Mouse (Mus musculus) hindbrain, postnatal 0 days (tissue): ENCODE data around the gene Kif6. TPM values are rescaled to one million over a fixed set of nuclear protein-coding genes. Genes with fewer than 3 reads are reported as not detected.
A peak's percentile ranks its signal among the peaks of the same experiment; 100 is the strongest.

ENCODE experiments used
- ATAC-seq: fragments of 200-750 bp; cut with Nextera tagmentation; 2 replicates; pipeline ENCODE4 v1.8.0; 2017; ENCODE audit warnings: mild to moderate bottlenecking, moderate TSS enrichment, moderate library complexity
- DNase-seq: peaks from one replicate; pipeline ENCODE4 v3.0.0-alpha.2; 2015; ENCODE audit warnings: low spot score
- H3K27ac ChIP-seq: fragments of 300-500 bp; sonication (generic); 2 replicates; pipeline ENCODE4 v1.5.1; 2014; ENCODE audit warnings: mild to moderate bottlenecking
- H3K27me3 ChIP-seq: fragments of 300-500 bp; sonication (generic); 2 replicates; pipeline ENCODE4 v1.6.1; 2014; ENCODE audit warnings: low read length, mixed read lengths; ENCODE audit not compliant: insufficient read depth
- H3K36me3 ChIP-seq: fragments of 300-500 bp; sonication (generic); 2 replicates; pipeline ENCODE4 v1.6.1; 2014; ENCODE audit warnings: low read length, mixed read lengths; ENCODE audit not compliant: insufficient read depth
- H3K4me1 ChIP-seq: fragments of 300-500 bp; sonication (generic); 2 replicates; pipeline ENCODE4 v1.6.1; 2014; ENCODE audit warnings: antibody characterized with exemption, low read length, mixed read lengths; ENCODE audit not compliant: insufficient read depth
- H3K4me2 ChIP-seq: fragments of 300-500 bp; sonication (generic); 2 replicates; pipeline ENCODE4 v1.6.1; 2014; ENCODE audit warnings: low read depth, mild to moderate bottlenecking, low read length, moderate library complexity, mixed read lengths
- H3K4me3 ChIP-seq: fragments of 300-500 bp; sonication (generic); 2 replicates; pipeline ENCODE4 v1.5.1; 2014; ENCODE audit warnings: low read length
- H3K9ac ChIP-seq: fragments of 300-500 bp; sonication (generic); replicated peaks from 2 replicates; pipeline ENCODE4 v1.6.1; 2014; ENCODE audit warnings: mild to moderate bottlenecking, low read length, moderate library complexity, mixed read lengths
- H3K9me3 ChIP-seq: fragments of 300-500 bp; sonication (generic); 2 replicates; pipeline ENCODE4 v1.6.1; 2016; ENCODE audit warnings: low read length, mixed read lengths
- CTCF ChIP-seq: IDR thresholded peaks from 2 replicates; pipeline ENCODE4 v1.5.1; 2016; ENCODE audit warnings: antibody characterized with exemption, control low read depth, low read depth
- WGBS: fragments of 180-500 bp; shearing (Covaris S2); extraction: QIAGEN DNeasy Blood & Tissue Kit; methylation state at CpG from one replicate; pipeline ENCODE4 v1.1.7; 2014; 5-methylcytosine and 5-hydroxymethylcytosine counted together
- polyA plus RNA-seq: library from polyadenylated mRNA; unstranded; fragments of >200 nt; fragmentation: Nextera tagmentation; extraction: Ambion mirVana; gene quantifications from 2 replicates; pipeline ENCODE4 v1.2.1, GENCODE M21; 2015
- total RNA-seq: library from RNA; depleted of rRNA; stranded (reverse); fragments of >200 nt; gene quantifications from 2 replicates; pipeline ENCODE4 v1.2.3, GENCODE M21; 2014

Kif6 gene
- total and polyA plus RNA-seq, 2 experiments from 2014 or later: 1.5 to 2.6 TPM

DNA sequence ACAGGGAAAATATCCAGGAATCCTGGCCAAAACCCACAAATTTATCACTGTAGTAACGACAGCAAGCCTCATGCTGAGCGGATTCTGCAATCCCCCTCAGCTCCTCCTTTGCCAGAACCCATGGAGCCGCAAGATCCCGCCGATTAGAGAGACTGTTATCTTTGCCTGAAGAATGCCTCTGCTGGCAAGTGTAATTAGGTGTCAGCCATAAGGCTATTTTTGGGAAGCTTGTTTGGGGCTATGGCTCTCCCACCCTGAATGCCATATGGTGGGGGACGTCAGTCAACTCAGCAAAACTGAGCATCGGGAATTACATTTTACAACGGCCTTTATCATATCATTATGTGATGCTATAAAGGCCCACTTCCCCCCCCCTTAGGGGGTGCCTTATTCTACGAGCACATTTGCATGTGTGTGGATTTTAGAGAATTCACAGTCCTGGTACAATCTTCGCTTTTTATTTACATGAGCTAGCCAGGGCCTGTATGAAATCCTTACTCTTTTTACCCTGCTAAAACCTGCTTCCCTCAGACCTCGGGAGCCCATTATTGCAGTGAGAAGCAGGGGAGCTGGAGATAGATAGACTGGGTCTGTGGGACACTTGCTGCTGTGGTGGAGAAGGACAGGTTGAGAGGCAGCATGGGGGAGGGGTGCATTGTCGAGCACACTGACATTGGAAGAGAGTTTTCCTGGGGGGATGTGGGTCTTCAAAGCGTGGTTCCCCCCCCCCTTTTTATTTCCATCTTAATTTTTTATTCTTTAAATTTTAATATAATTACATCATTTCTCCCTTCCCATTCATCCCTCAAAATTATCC lies 252.6 kb downstream of the Kif6 start:
- DNase-seq: peak; percentile 71
- H3K27ac ChIP-seq: peak overlapping the region; percentile 8; the same call in 1 of the 2 replicates
- 19% methylated on average over 13 of the region's 13 CpGs for WGBS
- H3K9ac ChIP-seq: no peak overlapping the region
- ATAC-seq: 0 out of 2 replicates have a peak, but pooled peaks have one; percentile 10
- no peak overlapping the region for H3K4me2 ChIP-seq
- H3K36me3 ChIP-seq: no peaks in the 10 kb centered on the region
- H3K4me3 ChIP-seq: no peak overlapping the region
- H3K9me3 ChIP-seq: no peaks in the 10 kb centered on the region
- 0 out of 2 replicates have a peak, but pooled peaks have one; percentile 16 for TF ChIP-seq CTCF
- no peaks in the 10 kb centered on the region for H3K27me3 ChIP-seq
- peaks cover 16% of the 10 kb centered on the region for H3K4me1 ChIP-seq

DNA sequence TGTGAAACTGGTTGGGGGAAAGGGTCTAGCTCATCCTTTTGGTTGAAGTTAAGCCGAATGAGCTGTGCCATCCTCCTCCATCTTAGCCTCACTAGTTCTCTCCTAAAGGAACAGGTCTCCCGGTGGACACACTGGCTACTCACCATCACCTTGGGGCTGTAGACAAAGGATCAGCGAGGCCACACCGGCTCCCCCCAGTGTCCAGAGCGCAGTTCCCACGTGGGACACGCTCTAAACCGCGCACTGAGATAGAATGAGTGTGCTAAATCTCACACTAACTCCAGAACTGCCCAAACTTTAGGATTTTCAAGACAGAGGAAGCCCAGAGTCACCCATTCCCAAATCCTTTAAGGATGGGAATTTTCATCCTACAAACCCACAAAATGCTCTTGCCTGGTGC lies 254.3 kb downstream of the Kif6 start:
- no peak for TF ChIP-seq CTCF
- Histone ChIP-seq H3K9me3 (no peaks in the 10 kb centered on the region), H3K36me3 (no peaks in the 10 kb centered on the region), H3K4me1 (peaks cover 8% of the 10 kb centered on the region; the same call in 1 of the 2 replicates), H3K4me3 (no peak overlapping the region), H3K9ac (no peak overlapping the region), H3K4me2 (no peak overlapping the region), H3K27ac (no peak overlapping the region), H3K27me3 (no peaks in the 10 kb centered on the region)
- WGBS: 83% methylated on average over 9 of the region's 9 CpGs
- DNase-seq (no peak), ATAC-seq (no peak)

DNA sequence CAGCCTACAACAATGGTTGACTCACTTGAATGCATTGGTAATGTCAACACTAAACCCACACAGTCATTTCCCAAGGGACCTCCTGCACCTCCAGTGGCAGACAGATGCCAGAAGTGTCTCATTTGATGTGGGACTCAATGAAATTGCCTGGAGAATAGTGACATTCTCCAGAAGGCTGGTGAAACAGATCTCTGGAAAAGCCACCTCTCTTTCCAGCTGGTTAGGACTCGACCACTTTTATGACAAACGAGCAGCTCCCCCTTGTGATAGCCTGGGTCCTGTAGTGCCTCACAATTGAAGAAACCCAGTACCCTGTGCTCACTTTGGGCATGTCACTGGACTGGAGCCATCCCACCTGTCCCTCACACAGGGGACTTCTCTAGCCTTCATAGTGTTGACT lies 257.4 kb downstream of the Kif6 start:
- 30% methylated on average over 2 of the region's 2 CpGs for WGBS
- ATAC-seq (no peak; the same call in 1 of the 2 replicates), DNase-seq (peak; percentile 60)
- no peak overlapping the region for H3K27ac ChIP-seq
- no peak overlapping the region for H3K4me3 ChIP-seq
- no peaks in the 10 kb centered on the region for H3K9me3 ChIP-seq
- H3K27me3 ChIP-seq: no peaks in the 10 kb centered on the region
- TF ChIP-seq CTCF: peak; percentile 61
- peaks cover 5% of the 10 kb centered on the region; the same call in 1 of the 2 replicates for H3K4me1 ChIP-seq
- H3K9ac ChIP-seq: no peak overlapping the region
- no peaks in the 10 kb centered on the region for H3K36me3 ChIP-seq
- no peak overlapping the region for H3K4me2 ChIP-seq

DNA sequence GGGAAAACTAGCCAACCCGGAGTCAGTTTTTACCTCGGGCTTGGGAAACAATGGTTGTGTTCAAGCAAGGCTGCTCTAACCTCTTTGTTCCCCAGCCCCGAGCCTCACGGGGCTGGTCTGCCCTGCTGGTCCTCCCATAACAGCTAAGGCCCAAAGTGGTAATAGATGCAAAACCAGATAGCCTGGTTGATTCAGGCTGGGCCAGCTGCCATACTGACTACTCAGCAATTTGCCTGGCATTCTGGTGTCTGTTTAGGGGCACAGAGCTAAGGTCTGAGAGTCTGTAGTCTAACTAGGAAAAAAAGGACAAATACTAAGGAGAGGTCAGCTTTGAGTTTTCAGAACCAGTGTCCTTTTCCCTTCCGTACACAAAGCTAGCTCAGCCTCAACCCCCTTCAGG lies 259.8 kb downstream of the Kif6 start:
- DNase-seq (no peak), ATAC-seq (no peak)
- TF ChIP-seq CTCF: no peak
- Histone ChIP-seq H3K4me2 (no peak overlapping the region), H3K9ac (no peak overlapping the region), H3K4me3 (no peak overlapping the region), H3K4me1 (no peaks in the 10 kb centered on the region), H3K27ac (no peak overlapping the region), H3K36me3 (no peaks in the 10 kb centered on the region), H3K9me3 (no peaks in the 10 kb centered on the region), H3K27me3 (no peaks in the 10 kb centered on the region)
- 64% methylated on average over 5 of the region's 5 CpGs for WGBS

DNA sequence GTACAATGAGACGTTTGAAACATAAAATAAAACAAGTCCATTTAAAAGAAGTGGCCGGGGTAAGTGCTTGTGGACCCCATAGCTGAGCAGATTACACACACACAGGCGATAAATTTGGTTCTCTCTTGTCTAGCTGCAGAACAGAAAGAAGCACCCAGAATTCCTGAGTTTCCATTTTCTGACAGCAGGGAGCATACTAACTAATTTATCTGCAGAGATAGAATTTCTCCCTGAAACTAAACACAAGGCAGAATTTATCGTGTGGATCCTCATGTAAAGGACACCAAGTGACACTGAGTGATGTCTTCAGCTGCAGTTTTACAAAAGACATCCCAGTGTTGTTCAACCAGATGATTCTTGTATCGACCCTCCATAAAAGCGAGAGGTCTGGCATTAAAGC lies 260.5 kb downstream of the Kif6 start:
- H3K9ac ChIP-seq: no peak overlapping the region
- no peak overlapping the region for H3K4me2 ChIP-seq
- no peak overlapping the region for H3K4me3 ChIP-seq
- H3K27ac ChIP-seq: no peak overlapping the region
- no peak for TF ChIP-seq CTCF
- H3K4me1 ChIP-seq: no peaks in the 10 kb centered on the region
- no peaks in the 10 kb centered on the region for H3K36me3 ChIP-seq
- H3K27me3 ChIP-seq: no peaks in the 10 kb centered on the region
- ATAC-seq (no peak), DNase-seq (no peak)
- H3K9me3 ChIP-seq: no peaks in the 10 kb centered on the region
- 61% methylated on average over 6 of the region's 6 CpGs for WGBS

DNA sequence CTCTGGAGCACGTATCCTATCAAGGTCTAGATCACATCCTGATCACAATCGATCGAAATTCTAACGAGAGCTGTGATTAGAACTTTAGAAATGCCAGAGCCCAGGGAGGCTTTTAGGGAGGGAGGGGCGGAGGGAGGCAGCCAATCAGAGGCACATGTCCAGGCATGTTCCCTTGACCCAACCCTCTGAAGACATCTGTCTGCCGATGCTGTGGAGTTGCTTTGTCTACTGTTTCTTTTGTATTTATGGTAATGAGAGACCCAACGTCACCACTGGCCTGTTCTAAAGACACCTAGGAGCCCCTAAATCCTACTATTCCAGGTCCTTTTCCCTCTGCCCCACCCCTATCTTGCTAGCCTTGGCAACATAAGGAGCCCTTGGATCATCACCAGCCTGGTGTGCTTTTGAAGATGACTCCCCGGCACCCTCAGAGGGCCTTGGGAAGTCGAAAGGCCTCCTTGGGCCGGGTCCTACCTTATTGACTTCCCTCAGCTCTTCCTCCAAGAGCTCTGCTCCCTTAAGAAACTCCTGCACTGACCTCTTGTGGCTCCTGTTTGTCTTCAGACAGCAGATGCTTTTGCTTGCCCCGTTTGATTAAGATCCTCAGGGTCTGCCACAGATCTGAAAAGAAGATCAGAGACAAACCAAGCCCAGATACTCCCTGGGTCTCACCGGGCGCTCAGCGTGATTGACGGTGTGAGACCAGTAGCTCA lies 261.2 kb downstream of the Kif6 start:
- Histone ChIP-seq H3K4me2 (no peak overlapping the region), H3K27ac (no peak overlapping the region), H3K9me3 (no peaks in the 10 kb centered on the region), H3K4me3 (no peak overlapping the region), H3K4me1 (no peaks in the 10 kb centered on the region), H3K36me3 (no peaks in the 10 kb centered on the region), H3K9ac (no peak overlapping the region), H3K27me3 (no peaks in the 10 kb centered on the region)
- 43% methylated on average over 15 of the region's 15 CpGs for WGBS
- DNase-seq (no peak), ATAC-seq (no peak)
- TF ChIP-seq CTCF: peak; percentile 52
